Mouse (Mus musculus) layer of hippocampus, adult 18-20 months (tissue): ENCODE results near the gene Cavin4. TPM values are rescaled to one million over a fixed set of nuclear protein-coding genes. Genes with fewer than 3 reads are reported as not detected.

Source experiments
- total RNA-seq, 2 experiments: library from RNA; stranded (reverse); gene quantifications; 2 replicates each; pipeline ENCODE4 v1.2.3; 2021

Cavin4 gene
- total RNA-seq, 2 experiments from 2014 or later = 1.5 to 1.7 TPM

Other genes with a start within 250 kb of the Cavin4 start
- gene Tex10, start 190.1 kb upstream of the Cavin4 start, total RNA-seq = 10 to 100 TPM; 24.2 to 26.8 TPM
- 10 to 100 TPM; 18.5 to 19.1 TPM for gene Msantd3, start 123.6 kb upstream of the Cavin4 start, total RNA-seq
- 100 to 1,000 TPM; 126 to 132 TPM for gene Tmeff1, start 78.3 kb upstream of the Cavin4 start, total RNA-seq